Mouse (Mus musculus) splenic B cell, adult 2 months (primary cell): Measurements from ENCODE around the gene Ttc34.

Experiments used
- DNase-seq: peaks from one replicate; pipeline ENCODE4 v3.0.0-alpha.2; 2011; ENCODE audit warnings: low read depth, low spot score
- H3K27me3 ChIP-seq: 2 replicates; pipeline ENCODE4 v1.6.1; 2012; ENCODE audit warnings: mild to moderate bottlenecking, low read length, moderate library complexity, mixed read lengths; ENCODE audit not compliant: control insufficient read depth, poor library complexity, insufficient read depth, severe bottlenecking
- H3K36me3 ChIP-seq: 2 replicates; pipeline ENCODE4 v1.6.1; 2012; ENCODE audit warnings: mild to moderate bottlenecking, low read length, moderate library complexity, mixed read lengths; ENCODE audit not compliant: control insufficient read depth, poor library complexity, insufficient read depth, severe bottlenecking

Gene Ttc34

GRCm38 (mm10) chr4:154898506-154899446 is 61.5 kb downstream of the Ttc34 start, which contains the start of gene Fam213b:
Fam213b (minus strand) TSS chr4:154899135.
- no peaks in the 10 kb centered on the region for H3K27me3 ChIP-seq
- peak; percentile 93 for DNase-seq
- H3K36me3 ChIP-seq = no peaks in the 10 kb centered on the region

GRCm38 (mm10) chr4:154902371-154902770 is 65.1 kb downstream of the Ttc34 start:
- H3K27me3 ChIP-seq = no peaks in the 10 kb centered on the region
- H3K36me3 ChIP-seq = no peaks in the 10 kb centered on the region
- DNase-seq = no peak

- DNase-seq = peak; percentile 93
- H3K27me3 ChIP-seq = no peaks in the 10 kb centered on the region
- no peaks in the 10 kb centered on the region for H3K36me3 ChIP-seq
These were observed 67.2 kb downstream of the Ttc34 start for GRCm38 (mm10) chr4:154904185-154905071.

GRCm38 (mm10) chr4:154907833-154908232 is 70.6 kb downstream of the Ttc34 start:
- peak; percentile 79 for DNase-seq
- Histone ChIP-seq H3K36me3 (no peaks in the 10 kb centered on the region), H3K27me3 (no peaks in the 10 kb centered on the region)

GRCm38 (mm10) chr4:154908490-154908889 is 71.2 kb downstream of the Ttc34 start:
- Histone ChIP-seq H3K27me3 (no peaks in the 10 kb centered on the region), H3K36me3 (no peaks in the 10 kb centered on the region)
- DNase-seq = no peak

GRCm38 (mm10) chr4:154910606-154911522 is 73.6 kb downstream of the Ttc34 start:
- Histone ChIP-seq H3K27me3 (no peaks in the 10 kb centered on the region), H3K36me3 (no peaks in the 10 kb centered on the region)
- DNase-seq = no peak

GRCm38 (mm10) chr4:154911644-154912043 is 74.4 kb downstream of the Ttc34 start:
- no peaks in the 10 kb centered on the region for H3K36me3 ChIP-seq
- no peak for DNase-seq
- no peaks in the 10 kb centered on the region for H3K27me3 ChIP-seq

- DNase-seq = no peak
- H3K27me3 ChIP-seq = no peaks in the 10 kb centered on the region
- peaks cover 9% of the 10 kb centered on the region for H3K36me3 ChIP-seq
These were observed 76.6 kb downstream of the Ttc34 start for GRCm38 (mm10) chr4:154913845-154914244.

GRCm38 (mm10) chr4:154914252-154914651 is 77.0 kb downstream of the Ttc34 start:
- DNase-seq = no peak
- H3K27me3 ChIP-seq = no peaks in the 10 kb centered on the region
- peaks cover 9% of the 10 kb centered on the region for H3K36me3 ChIP-seq

GRCm38 (mm10) chr4:154914707-154915106 is 77.4 kb downstream of the Ttc34 start:
- Histone ChIP-seq H3K36me3 (peaks cover 9% of the 10 kb centered on the region), H3K27me3 (no peaks in the 10 kb centered on the region)
- DNase-seq = no peak

GRCm38 (mm10) chr4:154915286-154915685 is 78.0 kb downstream of the Ttc34 start:
- peaks cover 9% of the 10 kb centered on the region for H3K36me3 ChIP-seq
- no peaks in the 10 kb centered on the region for H3K27me3 ChIP-seq
- no peak for DNase-seq

GRCm38 (mm10) chr4:154916662-154917061 is 79.4 kb downstream of the Ttc34 start:
- Histone ChIP-seq H3K36me3 (peaks cover 10% of the 10 kb centered on the region), H3K27me3 (no peaks in the 10 kb centered on the region)
- no peak for DNase-seq
